Mouse (Mus musculus): ENCODE results near the gene Hnrnpr.
A peak's percentile ranks its signal among the peaks of the same experiment; 100 is the strongest.

Gene Hnrnpr

DNA sequence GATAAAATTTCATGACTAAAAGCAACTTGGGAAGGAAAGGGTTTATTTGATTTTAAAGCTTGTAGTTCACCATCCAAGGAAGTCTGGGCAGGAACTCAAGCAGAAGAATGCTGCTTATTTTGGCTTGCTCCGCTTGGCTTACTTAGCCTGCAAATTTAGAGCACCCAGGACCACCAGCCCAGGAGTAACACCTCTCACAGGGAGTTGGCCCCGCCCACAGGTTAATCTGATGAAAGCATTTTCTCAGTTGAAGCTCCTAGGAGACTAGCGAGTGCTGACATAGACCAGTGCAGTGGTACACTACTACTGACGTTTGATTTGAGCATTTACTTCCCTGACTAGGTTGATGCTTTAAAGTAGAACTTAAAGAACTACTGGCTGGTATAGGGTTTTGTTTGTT, 26.4 kb downstream of the Hnrnpr start:
- TF ChIP-seq CTCF (conservative IDR thresholded peaks at IDR 0.05; ENCODE audit: low read length) (no peak), NANOG (IDR thresholded peaks at IDR 0.05; ENCODE audit: borderline replicate concordance, low read length) (no peak)
- no peaks in the 10 kb centered on the region for H3K27me3 ChIP-seq (ENCODE audit: insufficient read depth, low read length)
- peaks cover 85% of the 10 kb centered on the region for H3K36me3 ChIP-seq (ENCODE audit: insufficient read depth, low read length)
- H3K4me1 ChIP-seq (replicated peaks; ENCODE audit: low read depth, low read length) = peaks cover 10% of the 10 kb centered on the region; the same call in 1 of the 2 replicates
- H3K4me3 ChIP-seq (replicated peaks; ENCODE audit: low read length) = no peak overlapping the region
- no peaks in the 10 kb centered on the region for H3K9me3 ChIP-seq (ENCODE audit: low read length)

- Histone ChIP-seq H3K27me3 (ENCODE audit: insufficient read depth, low read length) (no peaks in the 10 kb centered on the region), H3K36me3 (ENCODE audit: insufficient read depth, low read length) (peaks cover 87% of the 10 kb centered on the region), H3K9me3 (ENCODE audit: low read length) (no peaks in the 10 kb centered on the region), H3K4me1 (replicated peaks; ENCODE audit: low read depth, low read length) (peaks cover 20% of the 10 kb centered on the region), H3K4me3 (replicated peaks; ENCODE audit: low read length) (no peak overlapping the region)
- no peak for TF ChIP-seq POU5F1 (IDR thresholded peaks at IDR 0.05; ENCODE audit: borderline replicate concordance, low read length)
- TF ChIP-seq CTCF (conservative IDR thresholded peaks at IDR 0.05; ENCODE audit: low read length) = no peak
- TF ChIP-seq NANOG (IDR thresholded peaks at IDR 0.05; ENCODE audit: borderline replicate concordance, low read length) = no peak
Observed at GRCm38 (mm10) chr4:136349616-136350015, 38.9 kb downstream of the Hnrnpr start.

DNA sequence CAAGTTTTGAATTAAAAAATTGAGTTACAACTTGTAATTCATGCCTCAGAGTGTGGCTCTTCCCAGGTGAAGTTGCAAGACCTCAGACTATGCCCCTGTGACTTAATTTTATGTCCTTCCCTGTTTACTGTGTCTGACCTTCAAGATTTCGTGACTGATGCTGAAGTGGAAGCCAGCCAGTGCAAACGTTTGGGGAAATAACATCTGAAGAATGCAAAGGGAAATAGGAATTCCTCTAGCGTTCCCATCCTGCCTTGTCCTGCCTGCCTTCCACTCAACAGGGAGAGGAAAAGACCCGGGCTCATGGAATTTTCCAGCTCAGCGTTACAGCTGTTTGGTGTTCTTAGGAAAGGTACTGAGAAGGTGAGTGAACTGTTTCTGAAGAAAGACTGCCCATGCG, 46.3 kb downstream of the Hnrnpr start:
- TF ChIP-seq CTCF (conservative IDR thresholded peaks at IDR 0.05; ENCODE audit: low read length) (no peak), NANOG (IDR thresholded peaks at IDR 0.05; ENCODE audit: borderline replicate concordance, low read length) (no peak), POU5F1 (IDR thresholded peaks at IDR 0.05; ENCODE audit: borderline replicate concordance, low read length) (no peak)
- Histone ChIP-seq H3K4me1 (replicated peaks; ENCODE audit: low read depth, low read length) (no peaks in the 10 kb centered on the region), H3K27me3 (ENCODE audit: insufficient read depth, low read length) (no peaks in the 10 kb centered on the region), H3K36me3 (ENCODE audit: insufficient read depth, low read length) (peaks cover 84% of the 10 kb centered on the region), H3K4me3 (replicated peaks; ENCODE audit: low read length) (no peak overlapping the region), H3K9me3 (ENCODE audit: low read length) (no peaks in the 10 kb centered on the region)

- Histone ChIP-seq H3K4me1 (replicated peaks; ENCODE audit: low read depth, low read length) (no peaks in the 10 kb centered on the region), H3K27me3 (ENCODE audit: insufficient read depth, low read length) (no peaks in the 10 kb centered on the region), H3K9me3 (ENCODE audit: low read length) (no peaks in the 10 kb centered on the region), H3K36me3 (ENCODE audit: insufficient read depth, low read length) (peaks cover 80% of the 10 kb centered on the region), H3K4me3 (replicated peaks; ENCODE audit: low read length) (no peak overlapping the region)
- TF ChIP-seq NANOG (IDR thresholded peaks at IDR 0.05; ENCODE audit: borderline replicate concordance, low read length) (no peak), POU5F1 (IDR thresholded peaks at IDR 0.05; ENCODE audit: borderline replicate concordance, low read length) (no peak), CTCF (conservative IDR thresholded peaks at IDR 0.05; ENCODE audit: low read length) (no peak)
Observed at GRCm38 (mm10) chr4:136357429-136357828, 46.7 kb downstream of the Hnrnpr start.

DNA sequence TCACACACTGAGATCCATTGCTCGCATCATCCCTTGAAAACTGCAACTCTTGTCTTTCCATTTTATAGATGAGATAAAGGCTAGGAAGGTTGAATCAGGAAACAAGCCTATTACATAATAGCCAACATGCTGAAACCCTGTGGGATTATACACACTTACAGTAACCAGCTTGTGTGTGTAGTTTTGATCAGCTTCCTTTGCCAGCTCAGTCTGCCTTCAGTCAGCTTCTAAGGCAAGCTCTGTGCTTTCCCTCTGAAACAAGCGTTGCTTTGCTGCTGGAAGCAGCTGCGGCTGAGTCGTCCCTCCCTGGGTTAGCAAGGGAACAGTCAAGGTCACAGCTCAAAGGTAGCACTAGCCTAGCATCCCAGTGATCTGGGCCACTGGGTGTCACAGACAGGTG, 57.1 kb downstream of the Hnrnpr start:
- no peak overlapping the region for H3K4me3 ChIP-seq (replicated peaks; ENCODE audit: low read length)
- TF ChIP-seq POU5F1 (IDR thresholded peaks at IDR 0.05; ENCODE audit: borderline replicate concordance, low read length) (no peak), NANOG (IDR thresholded peaks at IDR 0.05; ENCODE audit: borderline replicate concordance, low read length) (no peak), CTCF (conservative IDR thresholded peaks at IDR 0.05; ENCODE audit: low read length) (no peak)
- no peaks in the 10 kb centered on the region for H3K9me3 ChIP-seq (ENCODE audit: low read length)
- H3K4me1 ChIP-seq (replicated peaks; ENCODE audit: low read depth, low read length) = no peaks in the 10 kb centered on the region
- no peaks in the 10 kb centered on the region for H3K27me3 ChIP-seq (ENCODE audit: insufficient read depth, low read length)
- H3K36me3 ChIP-seq (ENCODE audit: insufficient read depth, low read length) = no peaks in the 10 kb centered on the region

GRCm38 (mm10) chr4:136369727-136370126, 59.0 kb downstream of the Hnrnpr start:
- no peak for TF ChIP-seq POU5F1 (IDR thresholded peaks at IDR 0.05; ENCODE audit: borderline replicate concordance, low read length)
- peak; percentile 88 for TF ChIP-seq CTCF (conservative IDR thresholded peaks at IDR 0.05; ENCODE audit: low read length)
- no peak for TF ChIP-seq NANOG (IDR thresholded peaks at IDR 0.05; ENCODE audit: borderline replicate concordance, low read length)
- Histone ChIP-seq H3K4me3 (replicated peaks; ENCODE audit: low read length) (no peak overlapping the region), H3K9me3 (ENCODE audit: low read length) (no peaks in the 10 kb centered on the region), H3K36me3 (ENCODE audit: insufficient read depth, low read length) (no peaks in the 10 kb centered on the region), H3K27me3 (ENCODE audit: insufficient read depth, low read length) (no peaks in the 10 kb centered on the region), H3K4me1 (replicated peaks; ENCODE audit: low read depth, low read length) (no peaks in the 10 kb centered on the region)

GRCm38 (mm10) chr4:136373494-136374181, 62.9 kb downstream of the Hnrnpr start:
- Histone ChIP-seq H3K4me3 (replicated peaks; ENCODE audit: low read length) (no peak overlapping the region), H3K9me3 (ENCODE audit: low read length) (no peaks in the 10 kb centered on the region), H3K36me3 (ENCODE audit: insufficient read depth, low read length) (no peaks in the 10 kb centered on the region), H3K27me3 (ENCODE audit: insufficient read depth, low read length) (no peaks in the 10 kb centered on the region), H3K4me1 (replicated peaks; ENCODE audit: low read depth, low read length) (no peaks in the 10 kb centered on the region)
- TF ChIP-seq NANOG (IDR thresholded peaks at IDR 0.05; ENCODE audit: borderline replicate concordance, low read length) (no peak), POU5F1 (IDR thresholded peaks at IDR 0.05; ENCODE audit: borderline replicate concordance, low read length) (no peak), CTCF (conservative IDR thresholded peaks at IDR 0.05; ENCODE audit: low read length) (no peak)

- Histone ChIP-seq H3K4me3 (replicated peaks; ENCODE audit: low read length) (no peak overlapping the region), H3K9me3 (ENCODE audit: low read length) (no peaks in the 10 kb centered on the region), H3K27me3 (ENCODE audit: insufficient read depth, low read length) (no peaks in the 10 kb centered on the region), H3K4me1 (replicated peaks; ENCODE audit: low read depth, low read length) (no peaks in the 10 kb centered on the region), H3K36me3 (ENCODE audit: insufficient read depth, low read length) (no peaks in the 10 kb centered on the region)
- TF ChIP-seq CTCF (conservative IDR thresholded peaks at IDR 0.05; ENCODE audit: low read length) (no peak), POU5F1 (IDR thresholded peaks at IDR 0.05; ENCODE audit: borderline replicate concordance, low read length) (no peak), NANOG (IDR thresholded peaks at IDR 0.05; ENCODE audit: borderline replicate concordance, low read length) (no peak)
Observed at GRCm38 (mm10) chr4:136377001-136377400, 66.3 kb downstream of the Hnrnpr start.

GRCm38 (mm10) chr4:136383052-136383451, 72.3 kb downstream of the Hnrnpr start:
- no peaks in the 10 kb centered on the region for H3K9me3 ChIP-seq (ENCODE audit: low read length)
- no peaks in the 10 kb centered on the region for H3K27me3 ChIP-seq (ENCODE audit: insufficient read depth, low read length)
- peaks cover 7% of the 10 kb centered on the region for H3K4me1 ChIP-seq (replicated peaks; ENCODE audit: low read depth, low read length)
- peak; percentile 27 for TF ChIP-seq CTCF (conservative IDR thresholded peaks at IDR 0.05; ENCODE audit: low read length)
- TF ChIP-seq NANOG (IDR thresholded peaks at IDR 0.05; ENCODE audit: borderline replicate concordance, low read length) = no peak
- H3K4me3 ChIP-seq (replicated peaks; ENCODE audit: low read length) = no peak overlapping the region
- H3K36me3 ChIP-seq (ENCODE audit: insufficient read depth, low read length) = no peaks in the 10 kb centered on the region

All from E14TG2a.4 (cell line).